Mouse (Mus musculus) heart, postnatal 0 days (tissue): ENCODE results near the gene Gm5741.

ENCODE experiments used
- CTCF ChIP-seq: IDR thresholded peaks from 2 replicates; pipeline ENCODE4 v1.5.1; 2016; ENCODE audit warnings: antibody characterized with exemption, control low read depth, low read depth
- EP300 ChIP-seq: IDR thresholded peaks from 2 replicates; pipeline ENCODE4 v1.6.1; 2016; ENCODE audit warnings: antibody characterized with exemption, low read depth

DNA sequence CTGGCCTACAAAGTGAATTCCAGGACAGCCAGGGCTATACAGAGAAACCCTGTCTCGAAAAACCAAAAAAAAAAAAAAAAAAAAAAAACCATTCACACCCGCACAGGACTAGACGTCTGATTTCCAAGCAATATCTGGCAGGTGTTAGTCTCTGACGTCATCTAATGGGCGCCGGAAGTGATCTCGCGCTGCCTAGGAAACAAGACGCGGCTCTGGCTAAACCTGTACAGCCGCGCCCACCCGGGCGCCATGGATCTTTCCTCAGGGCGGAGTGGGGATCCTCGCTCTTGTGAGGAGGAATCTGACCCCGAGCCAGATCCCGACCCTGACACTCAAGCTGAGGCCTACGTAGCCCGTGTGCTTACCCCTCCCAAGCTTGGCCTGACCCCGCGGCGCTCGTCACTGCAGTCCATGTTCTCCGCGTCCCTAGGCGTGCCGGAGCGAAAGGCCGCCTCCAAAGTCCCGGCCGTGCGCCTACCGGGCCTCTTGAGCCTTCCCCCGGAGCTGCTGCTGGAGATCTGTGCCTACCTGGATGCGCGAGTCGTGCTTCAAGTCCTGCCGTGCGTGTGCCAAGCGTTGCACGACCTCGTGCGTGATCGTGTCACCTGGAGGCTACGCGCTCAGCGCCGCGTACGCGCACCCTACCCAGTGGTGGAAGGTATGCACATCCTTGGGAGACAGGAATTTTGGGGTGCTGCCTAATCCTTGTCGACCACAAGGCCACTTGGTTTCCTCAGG is 7.7 kb downstream of the Gm5741 start, which contains the start of gene Fbxw9:
- no peak for TF ChIP-seq CTCF
- TF ChIP-seq EP300 = 0 out of 2 replicates have a peak, but pooled peaks have one; percentile 21
